Mouse (Mus musculus) heart, adult 2 months (tissue): ENCODE data around the gene Pcdh15.

ENCODE experiments used
- CTCF ChIP-seq: fragments of 200-600 bp; IDR thresholded peaks from 2 replicates; pipeline ENCODE4 v1.8.1; 2022; ENCODE audit warnings: antibody characterized with exemption, mild to moderate bottlenecking, moderate library complexity
- EP300 ChIP-seq: fragments of 200-500 bp; IDR thresholded peaks from 2 replicates; pipeline ENCODE4 v1.6.1; 2011; ENCODE audit warnings: low read depth, low read length, control low read depth; ENCODE audit not compliant: insufficient read depth

- TF ChIP-seq CTCF (no peak), EP300 (no peak)
Observed at GRCm38 (mm10) chr10:74387538-74388499, 1288.7 kb downstream of the Pcdh15 start.
